Mouse (Mus musculus) kidney, postnatal 10 days (tissue): ENCODE data around the gene Mblac2.
A peak's percentile ranks its signal among the peaks of the same experiment; 100 is the strongest.

Experiments used
- DNase-seq: peaks from one replicate; pipeline ENCODE4 v3.0.0; 2021; ENCODE audit warnings: mixed read lengths

The Mblac2 gene

DNA sequence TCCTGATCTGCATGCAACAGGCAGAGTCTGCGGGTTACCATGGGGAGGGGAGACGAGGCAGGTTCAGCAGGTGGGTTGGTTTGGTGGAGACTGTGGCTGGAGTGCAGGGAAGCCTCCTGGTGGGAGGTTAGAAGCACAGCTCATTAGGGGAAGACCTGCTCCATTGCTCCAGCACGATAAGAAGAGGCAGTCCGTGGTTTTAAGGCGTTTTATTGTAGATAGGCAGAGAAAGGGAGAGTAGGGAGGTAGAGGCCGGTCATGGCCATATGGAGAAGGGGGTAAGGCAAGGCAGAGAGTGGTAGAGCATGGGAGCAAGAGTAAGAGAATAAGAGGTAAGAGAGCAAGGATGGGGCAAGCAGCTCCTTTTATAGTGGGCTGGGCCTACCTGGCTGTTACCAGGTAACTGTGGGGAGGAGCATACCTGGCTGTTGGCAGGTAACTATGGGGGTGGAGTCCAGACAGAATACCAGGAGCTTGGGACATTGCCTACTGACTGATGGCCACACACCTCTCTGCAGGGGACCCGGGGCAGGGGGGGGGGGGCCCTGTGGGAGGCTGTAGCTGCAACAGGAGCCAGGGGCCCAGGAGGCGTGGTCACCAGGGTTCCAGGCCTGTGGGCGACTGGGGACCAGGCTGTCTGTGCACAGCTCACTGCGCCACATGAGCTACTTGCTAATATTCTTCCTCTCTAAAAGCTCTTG, 32.4 kb downstream of the Mblac2 start:
- DNase-seq = no peak

GRCm38 (mm10) chr13:81744092-81744396, 32.9 kb downstream of the Mblac2 start:
- no peak for DNase-seq

GRCm38 (mm10) chr13:81754878-81755277, 43.7 kb downstream of the Mblac2 start:
- DNase-seq = no peak

DNA sequence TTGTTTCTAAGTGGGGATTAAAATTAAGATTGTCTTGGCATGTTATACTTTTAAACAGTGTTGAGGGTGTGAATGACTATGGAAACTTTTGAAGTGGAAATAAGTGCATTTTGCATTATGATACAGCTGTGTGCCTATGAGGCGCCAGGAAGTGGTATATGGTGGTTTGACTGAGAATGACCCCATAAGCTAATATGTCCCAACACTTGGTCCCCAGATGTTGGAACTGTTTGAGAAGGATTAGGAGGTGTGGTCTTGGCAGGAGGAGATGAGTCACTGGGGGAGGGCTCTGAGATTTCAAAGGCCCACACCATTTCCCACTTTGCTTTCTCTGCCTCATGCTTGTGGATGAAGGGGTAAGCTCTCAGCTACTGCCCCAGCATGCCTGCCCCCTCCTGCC, 44.2 kb downstream of the Mblac2 start:
- no peak for DNase-seq

DNA sequence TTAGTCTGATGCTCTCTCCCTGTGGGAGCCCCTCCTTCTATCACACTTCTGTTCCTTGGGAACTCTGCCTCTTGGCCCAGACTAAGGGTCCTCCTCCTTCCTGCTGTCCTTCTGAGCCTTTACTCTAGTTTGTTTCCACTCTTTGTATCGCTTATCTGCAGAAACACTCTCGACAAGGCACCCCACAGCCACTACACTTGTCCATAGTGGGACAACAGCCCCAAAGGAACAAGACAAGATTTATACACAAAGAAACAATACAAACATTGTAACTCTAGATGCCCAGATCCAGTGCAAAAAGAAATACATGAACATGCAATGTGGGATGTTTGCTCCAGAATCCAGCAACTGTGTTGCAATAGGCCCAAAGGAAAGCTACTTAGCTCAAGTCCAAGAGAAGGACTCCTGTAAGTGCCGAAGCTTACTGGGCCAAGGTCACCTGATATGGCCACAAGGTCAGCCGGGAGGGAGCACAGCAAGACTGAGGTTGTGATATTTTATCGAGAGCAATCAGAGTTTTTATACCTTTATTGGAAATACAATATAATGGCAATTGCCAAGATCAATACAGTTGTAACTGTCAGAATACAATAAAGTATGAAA, 46.0 kb downstream of the Mblac2 start:
- no peak for DNase-seq

DNA sequence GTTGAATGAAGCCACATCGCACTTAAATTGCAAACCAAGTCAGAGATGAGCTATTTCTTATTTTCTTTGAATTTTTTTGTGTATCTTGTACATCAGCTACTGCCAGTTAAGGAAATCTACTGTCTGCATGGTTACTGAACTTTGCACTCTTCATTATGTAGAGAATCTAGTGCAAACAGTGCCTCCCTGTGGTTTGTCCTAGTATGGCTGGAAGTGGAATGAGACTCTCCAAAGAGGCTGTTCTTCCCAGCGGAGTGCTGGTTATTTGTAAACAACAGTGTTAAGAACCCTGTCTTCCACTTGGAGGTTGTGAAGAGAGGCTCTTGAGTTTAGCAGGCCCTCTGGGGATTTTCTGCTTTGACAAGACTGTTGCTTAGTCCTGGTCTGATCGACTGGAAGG, 49.2 kb downstream of the Mblac2 start:
- peak; percentile 68 for DNase-seq

DNA sequence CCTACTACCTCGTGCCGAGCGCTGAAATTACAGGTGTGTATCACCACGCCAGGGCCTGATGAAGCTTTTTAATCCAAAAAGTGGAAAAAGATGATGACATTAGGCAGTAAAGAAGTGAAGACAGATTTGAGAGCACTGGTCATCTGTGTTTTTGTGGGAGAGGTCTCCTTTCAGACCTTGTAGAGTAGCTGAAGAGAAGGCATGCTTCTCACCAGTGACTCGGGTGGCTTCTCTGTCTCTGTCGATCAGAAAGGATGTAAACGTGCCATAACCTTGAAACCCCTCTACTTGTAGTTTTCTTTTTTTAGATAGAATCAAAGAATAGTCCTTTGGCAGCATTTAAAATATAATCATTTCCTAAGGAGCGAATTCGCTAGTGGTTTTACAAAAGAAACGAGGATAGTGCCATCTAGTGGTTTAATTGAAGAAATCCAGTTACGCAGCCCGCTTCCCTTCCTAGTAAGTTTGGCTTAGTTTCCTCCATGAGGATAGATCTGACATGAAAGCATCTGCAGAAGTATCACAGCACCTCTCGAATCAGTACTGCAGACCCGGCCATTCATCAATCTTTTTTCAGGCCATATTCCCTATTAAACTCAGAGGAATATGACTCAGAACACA, 50.5 kb downstream of the Mblac2 start:
- peak; percentile 49 for DNase-seq

GRCm38 (mm10) chr13:81764173-81764572, 53.0 kb downstream of the Mblac2 start:
- no peak for DNase-seq

DNA sequence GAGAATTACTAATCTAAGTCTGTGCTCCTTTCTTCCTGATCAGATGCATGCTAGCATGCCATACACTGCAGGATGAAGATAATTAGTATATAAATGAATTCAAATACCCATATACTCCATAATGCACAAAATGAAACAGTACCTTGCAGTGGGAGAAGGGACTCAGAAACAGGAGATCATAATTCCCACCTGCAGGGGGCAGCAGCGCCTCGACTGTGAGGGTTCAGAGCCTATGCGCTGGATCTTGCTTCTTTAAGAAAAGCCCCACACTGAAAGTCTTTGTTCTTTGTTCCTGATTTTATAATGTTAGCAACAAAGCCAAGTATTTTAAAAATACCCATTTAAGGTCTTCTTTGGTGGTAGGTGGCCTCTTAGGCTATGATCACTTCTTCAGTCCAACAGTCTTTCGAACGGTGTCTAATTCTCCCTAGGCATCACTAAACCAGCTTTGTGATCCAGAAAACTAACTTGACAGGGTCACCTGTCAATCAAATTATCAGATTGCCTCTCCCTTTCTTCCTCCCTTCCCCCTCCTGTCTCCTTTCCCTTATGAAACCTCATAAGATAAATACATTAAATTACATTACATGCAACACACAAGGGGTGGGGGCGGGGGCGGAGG, 56.0 kb downstream of the Mblac2 start:
- peak; percentile 80 for DNase-seq

DNA sequence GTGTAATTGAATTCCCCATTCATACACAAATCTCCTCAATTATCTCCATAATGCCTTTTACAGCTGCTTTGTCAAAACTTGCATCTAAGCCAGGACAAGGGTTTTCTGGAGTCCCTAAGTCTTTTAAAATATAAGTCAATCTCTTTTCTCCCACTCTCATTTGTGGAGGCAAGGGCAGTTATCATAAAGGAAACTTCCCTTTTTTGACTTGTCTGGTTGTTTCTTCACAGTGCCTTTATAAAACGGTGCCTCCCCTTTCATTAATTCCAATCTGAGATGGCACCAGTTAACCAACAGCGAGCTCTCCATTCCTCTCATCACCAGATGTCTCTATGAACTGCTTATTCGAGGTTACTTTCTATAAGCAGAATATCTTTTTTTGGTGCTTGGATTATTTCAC, 65.1 kb downstream of the Mblac2 start:
- DNase-seq = no peak

DNA sequence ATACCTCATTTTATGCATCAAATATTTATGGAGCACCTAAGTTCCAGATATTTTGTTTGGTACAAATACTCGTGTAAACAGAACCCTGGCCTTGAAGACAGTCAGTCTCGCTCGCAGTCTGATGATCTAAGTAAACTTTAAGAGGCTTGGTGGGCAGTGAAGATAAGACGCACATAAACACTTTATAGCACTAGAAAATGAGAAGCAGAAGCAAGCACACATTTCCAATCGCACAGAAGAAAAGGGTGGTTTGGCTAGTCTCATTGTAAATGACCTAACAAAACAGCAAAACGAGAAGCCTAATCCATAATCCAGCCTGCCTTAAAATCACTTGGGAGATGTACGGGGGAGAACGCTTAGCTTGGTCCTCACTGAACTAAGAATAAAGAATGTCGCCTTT, 71.3 kb downstream of the Mblac2 start:
- DNase-seq = no peak

- peak; percentile 94 for DNase-seq
Observed at GRCm38 (mm10) chr13:81782971-81783404, 71.8 kb downstream of the Mblac2 start, which contains the start of gene Cetn3. Gene Cetn3, plus strand, starts transcription at chr13:81783077.

GRCm38 (mm10) chr13:81783405-81784342, 72.5 kb downstream of the Mblac2 start:
- peak; percentile 98 for DNase-seq

- DNase-seq = peak; percentile 9
Observed at GRCm38 (mm10) chr13:81785766-81786480, 74.8 kb downstream of the Mblac2 start.

DNA sequence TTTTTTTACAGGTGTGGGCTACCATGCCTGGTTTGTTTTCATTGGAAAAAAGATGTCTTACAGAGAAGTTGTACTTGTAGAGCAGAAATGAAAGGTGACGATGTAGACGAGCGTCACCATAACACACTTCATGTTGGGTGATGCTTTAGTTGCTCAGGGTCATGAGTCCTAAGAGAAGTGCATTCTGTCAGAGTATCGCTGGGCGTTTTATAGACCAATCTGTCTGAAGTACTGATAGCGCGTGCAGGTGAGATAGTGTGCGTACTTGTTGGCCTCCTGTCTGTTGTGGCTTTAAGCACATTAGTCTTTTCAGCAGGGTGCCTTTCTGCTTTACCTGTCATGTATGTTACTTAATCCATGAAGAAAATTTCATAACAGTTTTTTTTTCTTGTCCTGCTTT, 79.0 kb downstream of the Mblac2 start:
- DNase-seq = no peak

- no peak for DNase-seq
Observed at GRCm38 (mm10) chr13:81791861-81792260, 80.7 kb downstream of the Mblac2 start.

- no peak for DNase-seq
Observed at GRCm38 (mm10) chr13:81793850-81794249, 82.7 kb downstream of the Mblac2 start.

GRCm38 (mm10) chr13:81801121-81801520, 90.0 kb downstream of the Mblac2 start:
- DNase-seq = no peak
